Mouse (Mus musculus) cerebellum, postnatal 10 days (tissue): ENCODE measurements around the gene Ctrb1.
"Not testable (repeated sequence)": the region's sequence is repeated elsewhere in the genome, so short reads cannot be mapped to it uniquely, and the experiment has no call there.

ENCODE experiments used
- DNase-seq, 2 experiments: peaks; one replicate each; pipeline ENCODE4 v3.0.0; 2021; ENCODE audit warnings: mixed read lengths in 2 of 2

Ctrb1 gene

DNA sequence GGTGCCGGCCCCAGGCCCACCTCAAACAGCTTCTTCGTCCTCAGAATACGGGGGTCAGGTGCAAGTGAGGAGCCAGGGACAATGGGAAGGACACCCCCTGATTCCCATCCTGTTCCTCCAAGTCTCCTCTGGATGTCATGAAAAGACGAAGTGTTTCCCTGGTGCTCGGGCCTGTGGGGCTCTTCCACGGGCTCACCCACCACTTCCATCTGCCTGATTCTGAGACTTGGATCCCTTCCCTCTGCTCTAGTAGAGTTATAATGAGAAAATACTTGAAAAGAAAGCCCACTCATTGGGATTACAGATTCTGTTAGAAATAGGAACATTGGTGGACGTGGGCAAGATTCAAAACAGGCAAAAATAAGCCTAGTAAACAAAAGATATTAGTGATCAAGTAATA lies 12.0 kb downstream of the Ctrb1 start:
- no peak for DNase-seq

- DNase-seq: peak; percentile 83 to 89
Observed at GRCm38 (mm10) chr8:111678111-111678510, 12.7 kb downstream of the Ctrb1 start.

- DNase-seq: peak; percentile 22 to 26
Observed at GRCm38 (mm10) chr8:111676237-111676636, 14.6 kb downstream of the Ctrb1 start.

DNA sequence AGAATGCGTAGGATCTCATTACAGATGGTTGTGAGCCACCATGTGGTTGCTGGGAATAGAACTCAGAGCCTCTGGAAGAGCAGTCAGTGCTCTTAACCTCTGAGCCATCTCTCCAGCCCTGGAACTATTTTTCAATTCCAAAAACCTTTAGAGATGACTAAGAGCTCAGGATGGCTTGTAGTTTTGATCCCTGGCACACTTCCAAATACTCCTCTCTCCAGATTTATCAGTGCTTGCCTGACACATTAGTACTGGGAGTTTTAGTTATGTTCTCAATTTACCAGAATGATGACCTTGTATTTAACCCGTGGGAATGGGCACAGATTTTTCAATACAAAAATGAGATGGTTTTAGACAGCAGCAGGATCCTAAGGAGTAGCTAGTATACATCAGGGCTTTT lies 24.1 kb downstream of the Ctrb1 start:
- peak in 1 of 2 experiments; percentile 22 for DNase-seq

- peak; percentile 85 to 86 for DNase-seq
Observed at GRCm38 (mm10) chr8:111662473-111662872, 28.3 kb downstream of the Ctrb1 start.

GRCm38 (mm10) chr8:111658819-111659423 lies 31.9 kb downstream of the Ctrb1 start:
- DNase-seq: no peak

DNA sequence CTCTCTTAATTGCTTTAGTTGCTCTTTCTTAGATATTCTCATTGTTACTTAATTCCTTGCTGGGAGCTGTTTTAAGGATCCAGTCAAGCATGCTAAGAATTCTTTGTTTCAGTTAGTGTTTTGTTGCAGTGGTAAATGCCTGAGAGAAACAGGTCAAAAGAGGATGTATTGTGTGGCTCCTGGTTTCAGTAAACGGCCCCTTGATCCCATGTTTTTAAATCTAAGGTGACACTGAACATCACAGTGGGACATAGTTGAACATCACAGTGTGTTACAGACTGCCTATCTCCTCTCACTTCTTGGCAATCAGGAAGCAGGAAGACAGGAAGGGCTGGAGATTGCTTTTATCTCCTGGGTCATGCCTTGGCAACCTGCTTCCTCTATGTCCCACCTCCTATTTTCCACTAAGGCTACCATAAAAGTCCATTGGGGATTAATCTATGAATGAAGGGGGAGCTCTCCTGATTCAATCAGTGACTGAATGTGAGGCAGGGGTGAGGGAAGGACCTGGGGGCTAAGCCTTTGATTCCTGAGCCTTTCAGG lies 33.4 kb downstream of the Ctrb1 start:
- no peak for DNase-seq

DNA sequence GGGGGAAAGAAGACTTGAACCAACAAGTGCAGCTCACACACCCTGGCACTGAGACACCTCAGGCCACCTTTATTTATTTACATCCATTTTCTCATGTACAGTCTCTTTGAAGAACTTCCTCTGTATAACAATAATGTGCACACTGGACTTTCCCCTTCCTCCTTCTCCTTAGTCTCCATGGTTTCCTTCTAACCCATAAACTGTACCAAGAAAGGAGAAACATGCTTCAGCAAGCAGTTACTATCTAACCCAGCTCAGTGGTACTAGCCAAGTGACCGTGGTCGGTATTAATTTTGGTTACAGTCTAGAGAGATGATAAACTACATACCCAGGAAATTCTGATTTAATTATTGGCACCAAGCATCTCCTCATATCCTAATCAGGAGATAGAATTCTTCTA lies 37.3 kb downstream of the Ctrb1 start:
- DNase-seq: no peak

- DNase-seq: no peak
Observed at GRCm38 (mm10) chr8:111650651-111651050, 40.2 kb downstream of the Ctrb1 start.

- DNase-seq: no peak
Observed at GRCm38 (mm10) chr8:111648834-111649233, 42.0 kb downstream of the Ctrb1 start.

DNA sequence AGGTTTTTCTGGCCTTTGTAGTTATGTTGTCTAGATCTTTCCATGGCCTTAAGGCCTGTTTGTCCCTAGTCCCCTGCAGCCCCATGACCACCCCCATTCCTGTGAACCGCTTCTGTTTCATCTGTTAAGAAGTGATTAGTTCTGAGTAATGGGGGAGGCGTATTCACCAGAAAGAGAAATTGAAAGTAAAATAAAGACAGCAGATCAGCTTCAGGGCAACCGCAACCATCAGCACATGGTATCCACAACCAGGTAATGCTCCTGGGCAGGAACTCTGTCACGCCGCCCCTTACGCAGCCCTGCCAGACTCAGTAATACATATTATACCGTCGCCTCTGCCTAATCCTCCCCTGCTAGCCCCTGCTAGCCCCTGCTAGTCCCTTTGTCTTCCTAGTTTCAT lies 45.1 kb downstream of the Ctrb1 start:
- DNase-seq: no peak

- not testable (repeated sequence) for DNase-seq
Observed at GRCm38 (mm10) chr8:111644286-111645051, 46.3 kb downstream of the Ctrb1 start.

DNA sequence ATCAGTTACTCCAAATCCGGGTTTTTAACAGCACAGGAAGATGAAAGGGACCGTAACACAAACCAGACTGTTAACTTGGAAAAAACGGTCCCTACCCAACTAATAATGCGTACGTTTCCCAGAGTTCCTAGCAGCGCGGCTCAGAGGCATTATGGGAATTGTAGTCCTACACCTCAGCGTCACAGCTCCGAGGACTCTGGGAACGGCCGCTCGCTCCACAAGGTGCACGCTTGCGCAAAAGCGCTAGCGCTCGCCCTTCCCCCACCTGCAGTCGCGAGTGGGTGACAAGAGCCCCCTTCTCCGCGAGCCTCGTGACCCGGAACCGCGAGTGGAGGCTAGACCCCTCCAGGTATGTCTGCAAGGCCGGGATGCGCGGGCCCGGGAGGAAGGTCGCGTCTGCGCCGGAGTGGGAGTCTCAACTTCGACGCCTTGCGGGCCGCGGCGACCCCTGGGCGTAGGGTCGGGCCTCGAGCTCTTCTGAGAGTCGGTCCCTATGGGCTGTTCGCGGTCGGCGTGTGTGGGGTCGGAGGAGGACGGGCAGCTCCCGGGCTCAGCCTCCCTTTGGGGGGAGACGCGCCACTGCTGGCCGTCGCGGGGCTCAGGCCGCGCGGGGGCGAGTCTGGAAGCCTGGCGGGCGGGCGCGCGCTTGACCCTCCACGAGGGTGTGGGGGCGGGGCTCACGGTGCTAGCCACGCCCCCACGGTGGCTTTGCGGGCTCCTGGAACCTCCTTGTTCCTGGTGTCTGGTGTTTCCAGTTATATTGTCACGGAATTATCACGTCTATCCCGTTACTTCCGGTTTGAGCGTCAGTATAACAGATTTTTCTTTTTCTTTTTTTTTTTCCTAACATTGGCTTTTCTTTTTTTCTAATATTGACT lies 47.3 kb downstream of the Ctrb1 start, which contains the start of gene Zfp1:
Gene Zfp1, plus strand, starts transcription at position 138 of the 878 bp plus-strand sequence.
- DNase-seq: peak; percentile 97

DNA sequence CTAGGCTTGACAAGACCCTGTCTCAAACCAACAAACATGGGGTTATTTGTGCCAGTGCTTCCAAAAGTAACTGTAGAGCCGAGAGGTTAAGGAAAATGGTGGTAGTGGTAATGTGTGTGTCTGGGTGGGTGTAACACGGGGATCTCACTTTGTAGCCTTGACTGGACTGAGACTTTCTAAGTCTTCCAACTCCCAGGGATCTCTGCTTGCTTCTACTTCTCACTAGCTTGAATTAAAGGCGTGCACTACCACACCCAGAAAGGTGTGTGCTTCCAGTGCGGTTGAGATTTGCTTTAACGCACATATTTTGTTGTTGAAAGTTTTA lies 47.9 kb downstream of the Ctrb1 start:
- DNase-seq: no peak

- DNase-seq: peak in 1 of 2 experiments; percentile 25
Observed at GRCm38 (mm10) chr8:111642496-111642895, 48.3 kb downstream of the Ctrb1 start.

- DNase-seq: no peak
Observed at GRCm38 (mm10) chr8:111641064-111641463, 49.7 kb downstream of the Ctrb1 start.

GRCm38 (mm10) chr8:111638086-111638485 lies 52.7 kb downstream of the Ctrb1 start:
- DNase-seq: no peak
